Mouse (Mus musculus): Measurements from ENCODE around the gene Slc1a7. TPM values are rescaled to one million over a fixed set of nuclear protein-coding genes. Genes with fewer than 3 reads are reported as not detected.

The Slc1a7 gene
- polyA plus RNA-seq, 1 experiment, result not detected

DNA sequence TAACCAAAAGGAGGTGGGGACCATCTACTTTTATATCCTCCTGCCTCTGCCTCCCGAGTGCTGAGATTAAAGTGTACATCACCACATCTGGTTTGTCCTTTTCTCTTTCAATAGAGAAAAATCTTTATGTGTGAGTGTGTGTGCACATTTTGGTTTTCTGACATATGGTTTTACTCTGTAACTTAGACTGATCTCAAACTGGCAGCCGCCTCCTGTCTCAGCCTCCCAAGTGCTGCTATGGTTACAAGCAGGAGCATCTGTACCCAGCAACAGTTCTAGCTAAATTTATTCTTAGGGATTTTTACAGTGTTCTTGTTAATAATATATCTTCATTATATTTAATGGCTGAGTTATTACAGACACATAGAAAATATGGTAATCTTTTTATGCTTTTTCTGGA lies 89.1 kb downstream of the Slc1a7 start:
- Histone ChIP-seq H3K4me1 (ENCODE audit: control insufficient read depth, insufficient read depth, low read length) (no peaks in the 10 kb centered on the region), H3K4me3 (replicated peaks; ENCODE audit: control insufficient read depth, low read depth, low read length) (no peak overlapping the region), H3K27ac (ENCODE audit: control insufficient read depth, insufficient read depth, low read depth, low read length, poor library complexity) (no peak overlapping the region)
- no peak for TF ChIP-seq CTCF (IDR thresholded peaks at IDR 0.05; ENCODE audit: control insufficient read depth, insufficient read depth, low read length)
- WGBS, result 83% methylated on average over 2 of the region's 2 CpGs

DNA sequence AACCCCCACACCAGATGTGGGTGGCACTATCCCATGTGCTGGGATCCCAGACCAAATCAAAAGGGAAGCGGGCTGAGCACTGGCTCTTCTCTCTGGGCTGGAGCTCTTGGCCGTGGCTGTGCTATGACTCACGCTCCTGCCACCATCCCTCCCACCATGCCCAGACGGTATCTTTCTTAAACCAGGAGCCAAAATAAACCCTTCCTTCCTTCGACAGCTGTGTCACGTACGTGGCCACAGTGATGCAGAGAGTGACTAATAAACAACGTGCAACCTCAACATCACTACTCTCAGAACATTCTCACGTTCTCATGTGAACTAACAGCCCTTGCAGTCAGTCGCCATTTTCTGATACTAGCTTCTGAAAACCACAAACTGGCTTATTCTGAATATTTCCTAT lies 90.0 kb downstream of the Slc1a7 start:
- 63% methylated on average over 10 of the region's 10 CpGs for WGBS
- no peak for TF ChIP-seq POLR2A (IDR thresholded peaks at IDR 0.05; ENCODE audit: borderline replicate concordance, control insufficient read depth, low read depth, low read length)
- no peak for TF ChIP-seq CTCF (IDR thresholded peaks at IDR 0.05; ENCODE audit: control insufficient read depth, insufficient read depth, low read length)
- H3K27ac ChIP-seq (ENCODE audit: control insufficient read depth, insufficient read depth, low read depth, low read length, poor library complexity), result no peak overlapping the region

DNA sequence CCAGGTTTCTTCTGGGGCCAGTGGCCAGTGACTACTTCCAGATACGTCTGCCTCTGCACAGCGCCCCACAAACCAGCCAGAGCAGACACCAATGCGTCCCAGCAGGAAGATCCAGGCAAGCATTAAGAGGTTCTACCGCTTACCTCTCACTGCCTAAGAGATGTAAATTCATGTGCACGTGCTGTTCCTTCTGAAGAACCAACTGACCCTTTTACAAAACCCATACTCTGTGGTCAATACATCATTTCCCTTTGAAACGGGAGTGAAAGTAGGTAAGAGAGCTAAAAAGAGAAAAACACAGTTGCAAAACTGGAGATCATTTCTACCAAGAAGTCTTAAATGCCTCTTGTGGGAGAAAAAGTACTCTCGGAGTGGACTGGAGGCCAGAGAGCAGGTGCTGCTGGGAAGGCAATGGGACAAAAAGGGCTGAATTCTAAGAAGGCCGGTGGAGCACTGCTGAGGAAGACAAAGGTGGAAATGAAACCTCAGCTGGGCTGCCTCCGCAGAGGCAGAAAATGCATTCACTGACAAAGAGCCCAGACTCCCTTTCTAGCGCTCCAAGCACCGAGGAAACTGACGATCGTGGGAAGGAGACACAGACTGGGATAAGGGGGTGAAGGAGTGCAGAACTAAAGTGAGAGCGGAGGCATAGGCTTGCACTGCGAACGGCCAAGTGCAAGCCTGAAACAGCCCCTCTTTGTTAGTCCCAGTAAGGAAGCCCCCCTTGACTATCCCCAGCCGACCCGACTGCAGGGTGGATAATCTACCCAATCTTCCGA lies 91.7 kb downstream of the Slc1a7 start:
- Histone ChIP-seq H3K4me1 (ENCODE audit: control insufficient read depth, insufficient read depth, low read length) (no peaks in the 10 kb centered on the region; the same call in 1 of the 2 replicates), H3K4me3 (replicated peaks; ENCODE audit: control insufficient read depth, low read depth, low read length) (no peak overlapping the region), H3K27ac (ENCODE audit: control insufficient read depth, insufficient read depth, low read depth, low read length, poor library complexity) (no peak overlapping the region)
- TF ChIP-seq CTCF (IDR thresholded peaks at IDR 0.05; ENCODE audit: control insufficient read depth, insufficient read depth, low read length) (no peak), POLR2A (IDR thresholded peaks at IDR 0.05; ENCODE audit: borderline replicate concordance, control insufficient read depth, low read depth, low read length) (no peak)
- 74% methylated on average over 19 of the region's 19 CpGs for WGBS

More for the DNA sequence above, 90.0 kb downstream of the Slc1a7 start:
- H3K4me1 ChIP-seq (ENCODE audit: control insufficient read depth, insufficient read depth, low read length), result no peaks in the 10 kb centered on the region
- no peak overlapping the region for H3K4me3 ChIP-seq (replicated peaks; ENCODE audit: control insufficient read depth, low read depth, low read length)

DNA sequence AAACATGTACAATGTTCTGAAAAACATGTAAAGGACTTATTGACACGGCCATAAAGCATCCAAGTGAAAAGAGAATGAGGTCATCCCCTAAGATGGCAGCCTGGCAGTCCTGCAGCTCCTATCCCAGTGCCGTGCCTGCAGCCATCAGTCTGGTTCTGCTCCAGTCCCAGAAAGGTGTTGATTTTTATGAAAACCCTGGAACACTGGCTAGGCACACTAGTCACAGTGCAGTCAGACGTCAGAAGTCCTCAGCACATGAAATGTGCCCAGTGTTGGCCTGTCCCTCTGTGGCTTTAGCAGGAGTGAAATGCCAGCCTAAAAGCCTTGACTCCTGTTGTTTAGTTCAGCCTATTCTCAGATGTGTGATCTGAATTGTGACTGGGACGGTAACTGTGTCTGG lies 92.6 kb downstream of the Slc1a7 start:
- TF ChIP-seq POLR2A (IDR thresholded peaks at IDR 0.05; ENCODE audit: borderline replicate concordance, control insufficient read depth, low read depth, low read length), result no peak
- TF ChIP-seq CTCF (IDR thresholded peaks at IDR 0.05; ENCODE audit: control insufficient read depth, insufficient read depth, low read length), result no peak
- no peaks in the 10 kb centered on the region; the same call in 1 of the 2 replicates for H3K4me1 ChIP-seq (ENCODE audit: control insufficient read depth, insufficient read depth, low read length)
- H3K27ac ChIP-seq (ENCODE audit: control insufficient read depth, insufficient read depth, low read depth, low read length, poor library complexity), result no peak overlapping the region
- WGBS, result 87% methylated on average over 4 of the region's 4 CpGs
- no peak overlapping the region for H3K4me3 ChIP-seq (replicated peaks; ENCODE audit: control insufficient read depth, low read depth, low read length)

DNA sequence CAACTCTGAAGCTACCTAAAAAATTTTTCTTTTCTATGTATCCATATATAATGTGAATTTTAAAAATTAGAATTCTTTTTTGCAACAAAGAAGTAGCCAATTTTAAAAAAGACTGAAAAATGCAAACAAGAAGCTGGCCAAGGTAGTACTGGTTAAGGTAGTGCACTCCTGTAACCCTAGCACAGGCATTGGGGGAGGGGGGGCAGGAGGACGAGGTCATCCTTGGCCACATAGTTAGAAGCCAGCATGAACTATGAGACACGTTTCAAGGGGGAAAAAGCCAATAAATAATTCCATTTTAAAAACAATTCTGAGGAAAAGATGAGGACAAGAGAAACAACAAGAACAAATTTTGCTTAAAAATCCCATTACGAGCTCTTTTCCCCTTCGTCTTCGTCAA lies 94.4 kb downstream of the Slc1a7 start:
- no peak overlapping the region for H3K27ac ChIP-seq (ENCODE audit: control insufficient read depth, insufficient read depth, low read depth, low read length, poor library complexity)
- TF ChIP-seq CTCF (IDR thresholded peaks at IDR 0.05; ENCODE audit: control insufficient read depth, insufficient read depth, low read length), result no peak
- TF ChIP-seq POLR2A (IDR thresholded peaks at IDR 0.05; ENCODE audit: borderline replicate concordance, control insufficient read depth, low read depth, low read length), result no peak

More for the DNA sequence above, 94.4 kb downstream of the Slc1a7 start:
- no peaks in the 10 kb centered on the region; the same call in 1 of the 2 replicates for H3K4me1 ChIP-seq (ENCODE audit: control insufficient read depth, insufficient read depth, low read length)
- H3K4me3 ChIP-seq (replicated peaks; ENCODE audit: control insufficient read depth, low read depth, low read length), result no peak overlapping the region
- WGBS, result 92% methylated on average over 5 of the region's 5 CpGs

Other genes with a start within 250 kb of the Slc1a7 start
- gene Lrp8, start 166.1 kb upstream of the Slc1a7 start, polyA plus RNA-seq (2011; ENCODE audit: insufficient read depth, insufficient read length, low replicate concordance, missing spikeins), result 7.6 and 10.2 TPM in 2 replicates
- 75.8 and 105 TPM in 2 replicates for gene Magoh, start 88.6 kb upstream of the Slc1a7 start, polyA plus RNA-seq (2011; ENCODE audit: insufficient read depth, insufficient read length, low replicate concordance, missing spikeins)
- 28.6 and 77.3 TPM in 2 replicates for gene 0610037L13Rik, start 78.5 kb upstream of the Slc1a7 start, polyA plus RNA-seq (2011; ENCODE audit: insufficient read depth, insufficient read length, low replicate concordance, missing spikeins)
- gene Cpt2, start 44.7 kb upstream of the Slc1a7 start, polyA plus RNA-seq (2011; ENCODE audit: insufficient read depth, insufficient read length, low replicate concordance, missing spikeins), result 23.3 and 24.6 TPM in 2 replicates
- gene Podn, start 128.1 kb downstream of the Slc1a7 start, polyA plus RNA-seq (2011; ENCODE audit: insufficient read depth, insufficient read length, low replicate concordance, missing spikeins), result 5.1 and 5.2 TPM in 2 replicates
- 27.1 and 81.7 TPM in 2 replicates for gene Scp2, start 176.7 kb downstream of the Slc1a7 start, polyA plus RNA-seq (2011; ENCODE audit: insufficient read depth, insufficient read length, low replicate concordance, missing spikeins)
- 8.0 and 20.0 TPM in 2 replicates for gene Echdc2, start 197.1 kb downstream of the Slc1a7 start, polyA plus RNA-seq (2011; ENCODE audit: insufficient read depth, insufficient read length, low replicate concordance, missing spikeins)
- 0.62 TPM in 1 of 2 replicates, not detected in the other for gene Zyg11a, start 249.7 kb downstream of the Slc1a7 start, polyA plus RNA-seq (2011; ENCODE audit: insufficient read depth, insufficient read length, low replicate concordance, missing spikeins)